Mouse (Mus musculus) neural tube, embryonic 12.5 days (tissue): ENCODE measurements at regions not wholly inside any gene's neighbourhood (a gene's known extent, or its start where the extent isn't known, plus 50 kb on each side); places are given as distances from the start of the nearest gene placed in this dataset.

ENCODE experiments used
- ATAC-seq: fragments of 200-750 bp; cut with Nextera tagmentation; 2 replicates; pipeline ENCODE4 v1.8.0; 2017; ENCODE audit warnings: low read depth, mild to moderate bottlenecking, moderate TSS enrichment, moderate library complexity; ENCODE audit not compliant: low FRiP score
- H3K27ac ChIP-seq: fragments of 300-500 bp; sonication (generic); 2 replicates; pipeline ENCODE4 v1.5.1; 2016
- H3K27me3 ChIP-seq: fragments of 300-500 bp; sonication (generic); replicated peaks from 2 replicates; pipeline ENCODE4 v1.6.1; 2016; ENCODE audit warnings: mild to moderate bottlenecking
- H3K36me3 ChIP-seq: fragments of 300-500 bp; sonication (generic); 2 replicates; pipeline ENCODE4 v1.6.1; 2016; ENCODE audit warnings: mild to moderate bottlenecking
- H3K4me1 ChIP-seq: fragments of 300-500 bp; sonication (generic); 2 replicates; pipeline ENCODE4 v1.6.1; 2016
- H3K4me2 ChIP-seq: fragments of 300-500 bp; sonication (generic); replicated peaks from 2 replicates; pipeline ENCODE4 v1.6.1; 2016; ENCODE audit warnings: mild to moderate bottlenecking
- H3K4me3 ChIP-seq: fragments of 300-500 bp; sonication (generic); 2 replicates; pipeline ENCODE4 v1.5.1; 2016
- H3K9ac ChIP-seq: fragments of 300-500 bp; sonication (generic); 2 replicates; pipeline ENCODE4 v1.6.1; 2016; ENCODE audit warnings: mild to moderate bottlenecking
- H3K9me3 ChIP-seq: fragments of 300-500 bp; sonication (generic); 2 replicates; pipeline ENCODE4 v1.6.1; 2016; ENCODE audit warnings: mild to moderate bottlenecking
- WGBS: fragments of 180-500 bp; shearing (Covaris S2); methylation state at CpG from one replicate; pipeline ENCODE4 v1.1.7; 2016; 5-methylcytosine and 5-hydroxymethylcytosine counted together

DNA sequence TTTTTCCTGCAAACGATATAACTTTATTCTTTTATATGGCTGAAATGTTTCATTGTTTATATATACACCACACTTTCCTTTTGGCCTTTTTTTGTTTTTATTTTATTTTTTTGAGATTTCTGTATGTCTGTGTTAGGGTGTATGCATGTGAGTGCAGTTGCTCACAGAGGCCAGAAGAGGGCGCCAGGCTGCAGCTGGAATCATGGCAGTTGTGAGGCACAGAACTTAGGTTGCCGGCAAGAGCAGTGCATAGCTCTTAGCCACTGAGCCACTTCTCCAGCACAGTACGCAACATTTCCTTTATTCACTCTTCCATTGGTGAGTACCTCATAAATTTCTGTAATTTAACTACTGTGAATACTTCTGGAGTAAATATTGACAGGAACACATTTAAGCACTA, 100.8 kb upstream of the Mrps10 start:
- Histone ChIP-seq H3K9ac (no peak overlapping the region), H3K27me3 (no peaks in the 10 kb centered on the region), H3K4me1 (no peaks in the 10 kb centered on the region), H3K27ac (no peak overlapping the region), H3K36me3 (peaks cover 5% of the 10 kb centered on the region; the same call in 1 of the 2 replicates), H3K9me3 (0 out of 2 replicates have a peak, but pooled peaks cover 3% of the 10 kb centered on the region), H3K4me2 (no peak overlapping the region), H3K4me3 (no peak overlapping the region)
- no peak for ATAC-seq
- WGBS = 93% methylated on average over 4 of the region's 4 CpGs

DNA sequence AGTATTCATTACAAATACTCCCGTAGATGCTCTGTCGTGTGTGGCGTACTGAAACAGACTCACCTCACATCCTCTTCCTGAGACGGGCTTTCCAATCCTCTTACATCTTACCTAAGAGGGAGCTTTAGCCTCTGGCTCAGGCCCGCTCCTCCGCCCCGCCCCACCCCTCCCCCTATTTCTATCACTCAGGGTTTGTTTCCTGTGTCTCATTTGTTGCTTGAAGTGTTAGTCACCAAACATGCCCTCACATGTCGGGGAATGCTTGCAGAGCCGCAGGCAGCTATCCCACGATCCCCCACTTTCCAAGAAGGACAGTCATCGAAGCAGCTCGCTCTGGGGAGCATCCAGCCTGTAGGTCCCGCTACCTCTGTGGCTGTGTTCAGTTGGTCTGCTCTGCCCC, 101.6 kb upstream of the Mrps10 start:
- H3K4me3 ChIP-seq = no peak overlapping the region
- no peak for ATAC-seq
- no peaks in the 10 kb centered on the region for H3K27me3 ChIP-seq
- 97% methylated on average over 13 of the region's 13 CpGs for WGBS
- H3K36me3 ChIP-seq = peaks cover 5% of the 10 kb centered on the region; the same call in 1 of the 2 replicates
- H3K4me2 ChIP-seq = no peak overlapping the region
- H3K9me3 ChIP-seq = 0 out of 2 replicates have a peak, but pooled peaks cover 3% of the 10 kb centered on the region
- H3K27ac ChIP-seq = no peak overlapping the region
- no peak overlapping the region for H3K9ac ChIP-seq
- no peaks in the 10 kb centered on the region for H3K4me1 ChIP-seq

DNA sequence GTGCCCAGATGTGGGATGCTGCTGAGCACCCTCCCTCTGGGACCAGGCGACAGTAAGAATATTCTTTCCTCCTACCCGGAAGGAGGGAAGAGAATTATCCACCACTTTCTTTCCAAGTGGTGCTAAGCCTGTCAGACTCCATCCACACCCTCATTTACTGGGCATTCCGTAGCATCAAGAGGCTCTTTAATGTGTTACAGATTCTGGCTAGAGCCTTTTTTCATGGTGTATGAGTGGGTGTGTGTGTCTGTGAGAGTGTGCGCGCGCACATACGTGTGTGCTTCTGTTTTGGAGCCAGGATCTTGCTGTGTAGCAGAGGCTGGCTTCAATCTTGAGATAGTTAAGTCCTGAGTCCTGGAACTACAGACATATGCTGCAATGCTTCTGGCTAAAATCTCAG, 102.4 kb upstream of the Mrps10 start:
- WGBS = 92% methylated on average over 7 of the region's 7 CpGs
- no peak for ATAC-seq
- no peak overlapping the region for H3K27ac ChIP-seq

DNA sequence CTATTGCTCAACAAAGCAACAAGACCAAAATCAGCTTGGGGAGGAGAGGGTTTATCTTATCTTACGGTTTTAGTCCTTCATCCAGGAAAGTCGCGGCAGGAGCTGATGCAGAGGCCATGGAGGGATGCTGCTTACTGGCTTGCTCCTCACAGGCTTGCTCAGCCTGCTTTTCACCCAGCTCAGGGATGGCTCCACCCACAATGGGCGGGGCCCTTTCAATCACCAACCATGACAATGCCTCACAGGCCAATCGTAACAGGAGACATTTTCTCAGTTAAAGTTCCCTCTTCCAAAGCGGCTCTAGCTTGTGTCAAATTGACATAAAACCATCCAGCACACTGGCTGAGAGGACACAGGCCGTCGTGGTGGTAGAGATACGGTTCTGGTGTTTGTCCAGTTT, 105.7 kb upstream of the Mrps10 start:
- no peaks in the 10 kb centered on the region for H3K4me1 ChIP-seq
- H3K4me2 ChIP-seq = no peak overlapping the region
- H3K27me3 ChIP-seq = no peaks in the 10 kb centered on the region
- no peak for ATAC-seq
- WGBS = 92% methylated on average over 9 of the region's 9 CpGs
- peaks cover 12% of the 10 kb centered on the region; the same call in 1 of the 2 replicates for H3K36me3 ChIP-seq
- no peak overlapping the region for H3K27ac ChIP-seq
- H3K9me3 ChIP-seq = 0 out of 2 replicates have a peak, but pooled peaks cover 2% of the 10 kb centered on the region
- H3K4me3 ChIP-seq = no peak overlapping the region
- H3K9ac ChIP-seq = no peak overlapping the region

More for the DNA sequence above, 102.4 kb upstream of the Mrps10 start:
- Histone ChIP-seq H3K36me3 (peaks cover 5% of the 10 kb centered on the region; the same call in 1 of the 2 replicates), H3K9ac (no peak overlapping the region), H3K4me1 (no peaks in the 10 kb centered on the region), H3K4me3 (no peak overlapping the region), H3K9me3 (0 out of 2 replicates have a peak, but pooled peaks cover 3% of the 10 kb centered on the region), H3K27me3 (no peaks in the 10 kb centered on the region), H3K4me2 (no peak overlapping the region)

DNA sequence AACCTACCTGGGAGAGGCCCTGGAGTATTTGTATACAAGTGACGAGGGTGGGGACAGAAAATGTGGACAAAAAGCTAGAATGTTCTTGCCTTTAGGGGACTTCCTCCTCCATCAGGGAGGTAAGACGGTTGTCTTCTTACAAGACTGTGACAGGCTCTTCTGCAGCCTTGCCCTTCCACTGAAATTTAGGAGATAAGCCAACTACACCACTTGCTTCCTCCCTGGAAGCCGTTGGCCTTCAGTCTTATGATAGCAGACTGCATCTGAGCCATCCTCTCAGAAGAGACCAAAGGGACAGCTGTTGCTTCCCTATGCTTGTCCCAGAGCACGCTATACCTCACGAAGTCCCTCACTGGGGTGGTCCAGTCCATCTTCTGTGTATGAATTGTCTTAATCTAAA, 106.5 kb upstream of the Mrps10 start:
- no peak for ATAC-seq
- Histone ChIP-seq H3K9me3 (no peaks in the 10 kb centered on the region), H3K27ac (no peak overlapping the region), H3K4me2 (no peak overlapping the region), H3K27me3 (no peaks in the 10 kb centered on the region), H3K4me1 (no peaks in the 10 kb centered on the region), H3K9ac (no peak overlapping the region), H3K4me3 (no peak overlapping the region), H3K36me3 (peaks cover 10% of the 10 kb centered on the region; the same call in 1 of the 2 replicates)
- WGBS = 93% methylated on average over 5 of the region's 5 CpGs

DNA sequence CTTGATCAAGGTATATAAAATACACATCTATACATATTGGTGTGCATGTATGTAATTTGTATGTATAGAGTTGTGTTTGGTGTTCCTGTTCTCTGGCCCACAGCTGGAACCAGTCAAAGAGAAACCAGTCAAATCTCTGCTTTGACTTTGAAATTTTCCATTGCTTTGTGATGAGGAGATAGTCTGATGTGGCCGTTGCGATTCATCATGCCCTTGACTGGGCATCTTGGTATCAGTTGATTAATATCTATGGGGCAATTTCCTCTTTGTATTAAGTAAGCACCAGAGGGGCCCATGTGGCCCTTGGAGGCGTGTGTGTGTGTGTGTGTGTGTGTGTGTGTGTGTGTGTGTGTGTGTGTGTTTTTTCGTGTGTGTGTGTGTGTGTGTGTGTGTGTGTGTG, 107.7 kb upstream of the Mrps10 start:
- WGBS = over 99% methylated on average over 3 of the region's 4 CpGs
- no peaks in the 10 kb centered on the region for H3K9me3 ChIP-seq
- H3K27ac ChIP-seq = no peak overlapping the region
- ATAC-seq = no peak
- no peak overlapping the region for H3K9ac ChIP-seq
- no peak overlapping the region for H3K4me3 ChIP-seq
- no peak overlapping the region for H3K4me2 ChIP-seq
- H3K36me3 ChIP-seq = peaks cover 10% of the 10 kb centered on the region; the same call in 1 of the 2 replicates
- no peaks in the 10 kb centered on the region for H3K4me1 ChIP-seq
- no peaks in the 10 kb centered on the region for H3K27me3 ChIP-seq

DNA sequence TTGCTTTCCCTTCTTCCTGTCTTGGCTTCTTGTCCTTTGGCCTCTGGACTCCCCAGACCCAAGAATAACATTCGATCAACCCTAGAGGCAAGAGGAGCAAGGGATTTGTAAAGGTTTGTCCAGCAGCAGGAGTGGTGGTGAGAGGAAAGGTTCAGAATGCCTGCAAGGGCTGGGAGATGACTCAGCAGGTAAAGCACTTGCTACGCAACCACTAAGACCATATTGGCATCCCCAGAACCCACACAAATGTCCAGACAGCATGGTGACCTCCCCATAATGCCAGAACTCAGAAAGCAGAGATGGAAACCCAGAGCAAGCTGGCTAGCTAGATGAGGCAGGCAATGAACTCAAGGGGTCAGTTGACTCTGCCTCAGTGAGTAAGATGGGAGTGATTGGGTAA, 110.4 kb upstream of the Mrps10 start:
- H3K4me3 ChIP-seq = no peak overlapping the region
- H3K9ac ChIP-seq = no peak overlapping the region
- no peak for ATAC-seq
- 92% methylated on average over 2 of the region's 2 CpGs for WGBS
- H3K4me1 ChIP-seq = no peaks in the 10 kb centered on the region
- H3K27ac ChIP-seq = no peak overlapping the region
- H3K4me2 ChIP-seq = no peak overlapping the region
- no peaks in the 10 kb centered on the region for H3K9me3 ChIP-seq
- no peaks in the 10 kb centered on the region for H3K27me3 ChIP-seq
- peaks cover 10% of the 10 kb centered on the region; the same call in 1 of the 2 replicates for H3K36me3 ChIP-seq

DNA sequence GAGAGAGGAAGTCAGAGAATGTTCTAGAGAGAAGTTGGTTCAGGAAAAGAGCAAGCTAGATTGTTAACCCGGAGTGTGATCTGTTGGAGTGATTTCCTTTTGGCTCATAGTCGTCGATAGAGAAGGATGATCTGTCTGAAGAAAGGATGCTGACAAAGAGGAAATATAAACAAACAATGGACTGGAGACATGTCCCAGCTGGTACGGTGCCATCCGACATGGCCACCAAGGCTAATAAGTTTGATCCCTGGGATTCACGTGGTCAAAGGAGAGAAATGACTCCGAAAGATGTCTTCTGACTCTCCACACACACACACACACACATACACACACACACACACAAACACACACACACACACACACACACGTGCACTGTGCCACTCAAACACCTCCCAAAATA, 113.5 kb upstream of the Mrps10 start:
- ATAC-seq = no peak
- no peak overlapping the region for H3K27ac ChIP-seq
- H3K9me3 ChIP-seq = no peaks in the 10 kb centered on the region
- WGBS = 92% methylated on average over 8 of the region's 8 CpGs
- no peak overlapping the region for H3K9ac ChIP-seq
- H3K4me1 ChIP-seq = no peaks in the 10 kb centered on the region
- H3K36me3 ChIP-seq = peaks cover 14% of the 10 kb centered on the region; the same call in 1 of the 2 replicates
- H3K4me3 ChIP-seq = no peak overlapping the region
- H3K4me2 ChIP-seq = no peak overlapping the region
- H3K27me3 ChIP-seq = no peaks in the 10 kb centered on the region

DNA sequence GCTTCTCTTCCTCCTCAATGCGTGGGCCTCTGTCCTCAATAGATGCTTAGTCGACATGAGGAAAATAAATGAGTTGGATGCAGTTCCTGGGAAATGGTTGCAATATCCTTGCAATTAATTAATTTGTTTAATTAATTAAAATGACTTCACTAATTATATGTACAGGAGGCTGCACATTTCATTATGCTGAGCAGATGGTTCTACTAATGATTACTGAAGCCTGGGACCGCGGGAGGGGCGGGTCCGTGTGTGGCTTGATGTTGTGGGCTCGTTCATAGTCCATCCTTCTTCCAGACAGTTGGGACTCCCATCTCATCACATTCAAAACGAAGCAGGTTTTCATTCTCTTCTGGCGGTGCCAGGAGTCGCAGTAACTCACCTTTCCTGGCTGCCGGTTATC, 114.7 kb upstream of the Mrps10 start:
- Histone ChIP-seq H3K9me3 (no peaks in the 10 kb centered on the region), H3K4me2 (no peak overlapping the region), H3K9ac (no peak overlapping the region), H3K27me3 (no peaks in the 10 kb centered on the region), H3K4me1 (no peaks in the 10 kb centered on the region), H3K27ac (no peak overlapping the region), H3K4me3 (no peak overlapping the region), H3K36me3 (peaks cover 9% of the 10 kb centered on the region; the same call in 1 of the 2 replicates)
- no peak for ATAC-seq
- WGBS = 86% methylated on average over 11 of the region's 11 CpGs

DNA sequence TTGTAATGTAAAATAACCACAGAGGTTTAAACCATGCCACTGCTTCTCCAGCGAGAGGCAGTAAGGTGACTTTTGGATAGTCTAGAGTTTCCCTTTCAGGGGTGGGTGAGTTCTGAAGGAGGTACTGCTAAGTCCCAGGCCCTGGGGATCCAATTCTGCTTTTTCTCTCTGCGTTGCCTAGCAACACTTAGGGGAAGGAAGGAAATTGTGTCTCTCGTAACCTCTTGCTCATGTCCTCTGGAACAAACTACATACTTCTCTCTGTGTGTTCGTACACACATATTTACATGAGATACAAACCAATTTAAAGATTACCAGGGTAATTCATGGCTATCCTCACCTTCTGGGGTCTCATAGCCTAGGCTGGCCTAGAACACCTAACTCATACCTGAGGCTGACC, 118.7 kb upstream of the Mrps10 start:
- Histone ChIP-seq H3K4me3 (no peak overlapping the region), H3K9me3 (no peaks in the 10 kb centered on the region), H3K4me2 (no peak overlapping the region), H3K27ac (no peak overlapping the region), H3K4me1 (no peaks in the 10 kb centered on the region; the same call in 1 of the 2 replicates), H3K36me3 (peaks cover 4% of the 10 kb centered on the region; the same call in 1 of the 2 replicates), H3K27me3 (no peaks in the 10 kb centered on the region), H3K9ac (no peak overlapping the region)
- ATAC-seq = no peak
- 82% methylated on average over 4 of the region's 4 CpGs for WGBS

DNA sequence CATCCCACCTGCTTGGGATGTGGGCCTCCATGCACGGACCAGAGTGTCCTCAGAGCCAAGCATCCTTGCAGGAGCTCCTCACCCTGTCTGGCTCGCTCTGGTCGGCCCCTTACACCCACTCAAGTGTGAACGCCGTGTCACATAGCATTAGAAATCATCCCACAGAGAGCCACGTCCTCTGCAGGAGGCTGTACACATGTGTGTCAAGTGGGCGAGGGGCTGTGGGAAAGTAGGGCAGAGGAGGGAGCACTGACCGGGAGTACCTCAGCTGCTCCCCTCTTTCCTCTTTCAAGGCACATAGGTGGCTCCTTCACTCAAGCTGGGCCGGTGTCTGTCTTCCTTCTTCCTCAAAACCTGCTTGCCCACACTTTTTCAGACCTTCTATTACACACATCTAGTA, 119.5 kb upstream of the Mrps10 start:
- Histone ChIP-seq H3K4me3 (no peak overlapping the region), H3K4me1 (no peaks in the 10 kb centered on the region; the same call in 1 of the 2 replicates), H3K36me3 (peaks cover 4% of the 10 kb centered on the region; the same call in 1 of the 2 replicates), H3K9me3 (no peaks in the 10 kb centered on the region), H3K27me3 (no peaks in the 10 kb centered on the region), H3K4me2 (no peak overlapping the region), H3K27ac (no peak overlapping the region), H3K9ac (no peak overlapping the region)
- no peak for ATAC-seq
- 88% methylated on average over 9 of the region's 9 CpGs for WGBS

DNA sequence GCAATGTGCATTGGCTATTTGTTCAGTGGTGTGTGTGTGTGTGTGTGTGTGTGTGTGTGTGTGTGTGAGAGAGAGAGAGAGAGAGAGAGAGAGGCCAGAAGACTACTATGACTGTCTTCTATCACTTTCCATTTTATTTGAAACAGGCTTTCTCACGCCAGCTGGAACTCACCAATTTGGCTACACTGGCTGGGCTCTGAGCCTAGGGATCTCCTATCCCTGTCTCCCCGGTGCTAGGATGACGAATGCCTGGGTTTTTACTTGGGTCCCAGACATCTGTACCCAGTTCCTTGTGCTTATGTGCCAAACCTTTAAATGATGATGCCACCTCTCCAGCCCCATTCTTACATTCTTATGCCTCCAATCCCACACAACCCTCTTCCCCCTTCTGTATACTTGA, 120.6 kb upstream of the Mrps10 start:
- no peak overlapping the region for H3K9ac ChIP-seq
- no peak overlapping the region for H3K27ac ChIP-seq
- no peak for ATAC-seq
- no peak overlapping the region for H3K4me3 ChIP-seq
- WGBS = 92% methylated on average over 3 of the region's 3 CpGs
- H3K9me3 ChIP-seq = no peaks in the 10 kb centered on the region
- H3K27me3 ChIP-seq = no peaks in the 10 kb centered on the region
- no peak overlapping the region for H3K4me2 ChIP-seq
- no peaks in the 10 kb centered on the region; the same call in 1 of the 2 replicates for H3K4me1 ChIP-seq
- peaks cover 6% of the 10 kb centered on the region for H3K36me3 ChIP-seq

DNA sequence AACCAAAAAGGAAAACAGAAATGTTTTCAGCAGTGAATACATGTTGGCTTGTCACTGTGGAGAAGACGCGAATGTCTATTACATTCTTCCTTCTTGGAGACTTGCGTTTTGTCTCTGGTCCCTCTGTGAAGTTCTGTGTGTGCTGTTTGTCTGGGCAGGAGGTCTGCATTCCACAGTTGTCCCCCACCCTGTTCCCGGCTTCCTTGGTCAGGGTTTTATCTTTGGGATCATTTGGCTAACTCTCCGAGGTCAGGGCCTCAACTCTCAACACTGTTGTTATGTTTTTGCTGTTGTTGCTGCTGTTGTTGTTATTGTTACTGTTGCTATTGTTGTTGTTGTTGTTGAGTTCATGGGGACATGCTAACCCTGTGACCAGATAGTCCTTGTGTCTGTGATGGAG, 121.2 kb upstream of the Mrps10 start:
- Histone ChIP-seq H3K27me3 (no peaks in the 10 kb centered on the region), H3K36me3 (peaks cover 3% of the 10 kb centered on the region), H3K4me3 (no peak overlapping the region), H3K4me2 (no peak overlapping the region), H3K9ac (no peak overlapping the region), H3K9me3 (no peaks in the 10 kb centered on the region), H3K27ac (no peak overlapping the region), H3K4me1 (no peaks in the 10 kb centered on the region; the same call in 1 of the 2 replicates)
- WGBS = 87% methylated on average over 5 of the region's 5 CpGs
- ATAC-seq = no peak
